Mouse (Mus musculus): ENCODE measurements around the gene Iqce.
"Not testable (repeated sequence)": the region's sequence is repeated elsewhere in the genome, so short reads cannot be mapped to it uniquely, and the experiment has no call there.

Gene Iqce

DNA sequence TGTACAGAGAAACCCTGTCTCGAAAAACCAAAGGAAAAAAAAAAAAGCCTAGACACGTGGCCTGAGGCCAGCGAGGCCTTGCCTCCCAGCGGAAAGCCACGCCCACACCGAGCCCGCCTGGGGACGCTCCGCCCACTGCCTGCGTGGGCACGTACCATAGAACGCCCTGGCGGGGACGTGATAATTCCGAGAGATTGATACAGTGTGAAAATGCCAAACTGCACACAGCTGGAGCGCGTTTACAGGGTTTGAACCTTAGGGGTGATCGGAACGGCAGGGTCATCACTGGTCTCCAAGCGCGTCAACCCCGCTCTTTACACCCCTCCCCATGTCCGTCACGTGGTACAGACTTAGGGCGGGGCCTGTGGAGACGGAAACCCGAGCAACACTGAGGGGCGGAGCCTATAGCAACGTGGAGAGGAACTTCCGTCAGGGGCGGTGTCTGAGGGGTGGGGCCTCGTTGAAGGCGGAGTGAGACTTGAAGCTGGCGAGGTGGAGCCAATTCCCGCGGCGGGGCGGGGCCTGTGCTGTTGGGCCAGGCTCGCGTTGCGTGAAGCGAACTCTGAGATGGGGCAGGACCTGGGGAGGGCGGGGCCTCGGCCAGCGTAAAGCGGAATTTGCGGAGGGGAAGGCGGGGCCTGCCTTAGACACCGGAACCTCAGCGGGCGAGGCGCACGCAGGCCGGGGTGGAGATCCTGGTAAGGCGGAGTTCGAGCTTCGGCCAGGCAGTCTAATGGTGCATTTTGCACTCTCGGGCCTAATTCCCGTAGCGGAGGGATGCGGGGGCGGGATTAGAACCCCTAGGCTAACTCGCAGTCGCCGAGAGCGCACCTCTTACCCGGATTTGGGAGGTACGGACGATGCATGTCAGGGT is 2.4 kb upstream of the Iqce start, which contains the start of gene Brat1:
TSS of gene Brat1 (plus strand) at position 634 of the 874 bp plus-strand sequence.
- DNase-seq, result peak; percentile 100

DNA sequence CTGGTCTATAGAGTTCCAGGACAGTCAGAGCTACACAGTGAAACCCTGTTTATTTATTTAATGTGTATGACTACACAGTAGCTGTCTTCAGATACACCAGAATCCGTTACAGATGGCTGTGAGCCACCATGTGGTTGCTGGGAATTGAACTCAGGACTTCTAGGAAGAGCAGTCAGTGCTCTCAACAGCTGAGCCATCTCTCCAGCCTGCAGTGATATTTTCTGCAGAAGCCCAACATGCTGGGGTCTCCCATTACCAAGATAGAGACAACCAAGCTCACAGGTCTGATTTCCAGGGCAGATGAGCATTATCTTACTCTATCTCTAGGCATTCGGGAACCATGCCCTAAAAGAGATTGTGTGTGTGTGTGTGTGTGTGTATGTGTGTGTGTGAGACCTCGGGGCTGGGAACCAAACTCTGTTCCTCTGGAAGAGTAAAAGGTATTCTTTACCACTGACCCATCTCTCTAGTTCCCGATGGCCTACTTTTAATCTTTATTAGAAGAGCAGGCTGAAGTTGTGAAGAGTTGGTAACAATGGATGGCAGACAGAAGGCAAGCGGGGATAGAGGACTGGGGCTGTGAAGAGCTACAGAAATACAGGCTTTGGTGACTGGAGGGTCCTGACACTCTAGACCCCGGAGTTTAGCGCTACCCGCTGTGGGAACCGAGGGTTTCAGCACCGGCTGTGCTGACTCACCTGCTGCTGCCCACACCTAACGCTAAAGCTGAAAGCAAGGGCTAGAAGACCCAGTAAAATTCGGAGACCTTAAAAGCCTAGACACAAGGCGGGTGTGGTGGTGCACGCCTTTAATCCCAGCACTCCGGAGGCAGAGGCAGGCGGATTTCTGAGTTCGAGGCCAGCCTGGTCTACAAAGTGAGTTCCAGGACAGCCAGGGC is 1.6 kb upstream of the Iqce start:
- peak; percentile 38 for DNase-seq

DNA sequence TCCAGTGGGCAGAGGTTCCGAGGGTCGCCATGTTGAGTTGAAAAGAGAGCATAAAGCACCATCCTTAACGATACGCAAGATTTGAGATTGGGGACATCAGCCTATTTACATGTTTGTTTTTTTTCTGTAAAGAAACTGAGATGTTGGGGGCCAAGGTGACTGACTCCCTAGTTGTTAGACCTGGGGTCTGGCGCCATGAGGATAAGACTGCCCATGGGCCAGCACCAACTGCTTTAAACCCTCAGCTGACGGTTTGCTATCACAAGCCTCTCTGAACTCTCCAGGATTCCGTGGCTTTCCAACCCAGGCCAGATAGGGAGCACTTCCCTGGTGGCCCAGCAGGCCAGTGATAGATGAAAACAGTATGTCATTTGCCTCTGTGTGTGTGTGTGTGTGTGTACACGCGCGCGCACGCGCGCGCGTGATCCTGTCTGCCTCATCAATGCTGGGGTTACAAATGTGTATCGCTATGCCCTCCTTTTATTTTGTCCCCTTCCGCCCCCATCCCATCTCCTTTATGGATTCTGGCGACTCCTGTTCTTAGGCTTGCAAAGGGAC is 519 bp upstream of the Iqce start:
- no peak for DNase-seq

DNA sequence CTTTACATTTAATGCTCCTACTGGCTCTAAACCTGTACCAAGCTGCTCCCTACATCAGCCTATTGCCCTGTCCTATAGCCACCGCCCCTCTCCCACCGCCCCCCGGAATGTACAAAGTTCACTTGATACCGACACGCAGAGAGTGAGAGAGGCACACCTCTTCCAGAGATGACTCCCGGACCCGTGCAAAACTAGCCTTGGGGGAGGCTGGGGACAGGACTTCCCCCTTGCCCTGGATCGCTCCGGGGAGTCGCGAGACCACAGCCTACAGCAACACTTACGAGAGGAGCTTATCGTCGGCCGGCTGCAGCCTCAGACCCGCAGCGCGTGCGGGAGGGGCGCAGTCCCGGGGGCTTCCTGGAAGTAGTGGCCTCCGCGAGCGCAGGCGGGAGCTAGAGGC is 517 bp downstream of the Iqce start:
- peak; percentile 66 for DNase-seq

DNA sequence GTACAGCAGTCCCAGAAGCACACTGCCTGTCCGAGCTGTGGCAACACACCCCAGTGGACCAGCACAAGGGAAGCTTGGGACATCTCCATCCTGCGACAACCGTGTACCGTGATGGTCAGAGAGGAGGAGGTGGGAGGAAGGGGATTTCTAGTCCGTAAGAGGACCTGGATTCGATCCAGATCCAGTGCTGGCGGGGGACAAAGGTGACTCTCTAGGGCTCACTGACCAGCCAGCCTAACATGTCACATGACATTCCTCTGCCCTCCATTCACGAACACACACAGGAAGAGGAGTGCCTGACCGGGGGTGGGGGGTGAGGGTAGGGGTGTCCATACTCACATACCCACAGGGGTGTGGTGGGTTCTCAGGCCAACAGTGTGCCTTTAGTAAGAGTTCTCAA is 2.4 kb downstream of the Iqce start:
- DNase-seq, result peak; percentile 51

DNA sequence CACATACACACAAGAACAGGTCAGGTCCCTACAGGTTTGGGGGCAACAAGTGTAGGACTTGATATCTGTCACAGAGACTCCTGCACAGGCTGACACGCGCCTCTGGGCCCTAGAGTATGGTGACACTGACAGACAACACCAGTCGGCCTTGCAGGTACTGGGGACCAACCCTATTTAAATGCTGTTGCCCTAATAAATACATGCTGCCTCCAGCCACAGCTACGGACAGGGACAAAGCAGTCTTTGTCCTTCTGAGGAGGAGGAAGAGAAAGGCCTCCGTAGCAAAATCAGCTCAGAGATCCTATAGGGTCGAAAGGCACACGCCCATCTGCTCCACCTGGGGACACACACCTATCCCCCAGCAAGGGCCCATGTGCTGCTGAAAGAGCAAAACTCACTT is 6.2 kb downstream of the Iqce start:
- no peak for DNase-seq

DNA sequence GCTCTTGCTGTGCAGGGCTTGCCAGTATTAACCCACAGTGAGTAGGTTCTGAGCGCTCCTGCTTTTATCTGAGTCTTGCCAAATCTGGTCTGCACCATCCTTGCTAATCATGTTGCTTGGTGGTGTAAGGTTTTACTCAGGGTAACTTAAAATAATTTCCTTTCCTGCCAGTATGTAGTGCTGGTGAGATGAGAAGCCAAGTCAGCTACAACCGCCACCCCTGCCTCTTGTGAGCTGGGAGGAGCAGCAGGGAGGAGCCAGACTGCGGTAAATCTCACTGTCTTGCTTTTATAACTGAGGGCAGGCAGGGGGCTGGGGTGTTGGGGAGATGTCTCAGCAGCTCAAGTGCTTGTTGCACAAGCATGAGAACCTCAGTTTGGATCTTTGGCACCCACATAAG is 13.7 kb downstream of the Iqce start:
- peak; percentile 22 for DNase-seq

DNA sequence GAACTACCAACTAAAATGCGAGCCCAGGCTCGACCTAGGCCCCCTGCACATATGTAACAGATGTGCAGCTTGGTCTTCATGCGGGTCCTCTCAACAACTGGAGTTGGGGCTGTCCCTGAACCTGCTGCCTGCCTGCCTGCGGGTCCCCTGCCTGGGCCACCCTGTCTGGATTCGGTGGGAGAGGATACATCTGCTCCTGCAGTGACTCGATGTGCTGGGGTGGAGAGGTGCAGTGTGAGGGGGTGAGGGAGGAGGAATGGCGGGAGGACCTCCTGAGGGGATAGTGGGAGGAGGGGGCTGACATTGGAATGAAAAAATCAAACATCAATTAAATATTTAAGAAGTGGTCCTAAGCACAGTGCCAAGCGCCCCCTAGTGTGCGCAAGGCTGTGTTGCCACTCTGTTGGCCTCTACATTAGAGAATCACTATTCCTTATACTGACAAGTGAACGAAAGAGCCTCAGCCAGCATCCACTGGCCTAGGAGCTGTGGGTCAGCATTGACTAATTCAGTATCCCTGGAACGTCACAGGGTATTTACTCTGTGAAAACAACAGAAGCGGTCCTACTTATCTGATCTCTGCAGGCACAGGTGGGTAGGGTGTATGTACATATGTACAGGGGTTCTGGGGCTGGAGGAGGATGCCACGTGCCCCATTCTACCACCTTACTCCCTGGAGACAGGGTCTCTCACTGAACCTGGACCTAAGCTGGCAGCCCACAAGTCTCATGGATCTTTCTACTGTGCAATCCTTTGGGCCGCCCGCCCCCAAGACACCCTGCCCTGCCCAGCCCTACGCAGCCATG is 17.6 kb downstream of the Iqce start:
- DNase-seq, result peak; percentile 69

DNA sequence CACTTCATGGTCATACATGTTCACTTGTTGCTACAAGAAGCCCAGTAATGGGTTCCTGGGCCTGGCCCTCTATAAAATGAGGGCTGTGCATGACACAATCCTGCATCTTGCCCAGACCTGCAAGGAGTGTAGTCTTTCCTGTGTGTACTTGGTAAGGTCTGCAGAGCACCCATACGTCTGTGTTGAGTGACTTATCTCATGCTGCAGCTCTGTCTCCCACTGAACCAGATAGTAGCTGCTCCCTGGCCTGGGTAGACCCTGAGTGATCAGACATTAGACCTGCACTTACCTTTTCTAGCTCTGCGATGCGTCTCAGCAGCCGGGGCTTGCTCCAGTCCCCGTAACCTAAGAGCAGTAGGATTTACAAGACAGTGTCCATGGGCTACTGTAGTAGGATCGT is 20.1 kb downstream of the Iqce start:
- DNase-seq, result no peak

DNA sequence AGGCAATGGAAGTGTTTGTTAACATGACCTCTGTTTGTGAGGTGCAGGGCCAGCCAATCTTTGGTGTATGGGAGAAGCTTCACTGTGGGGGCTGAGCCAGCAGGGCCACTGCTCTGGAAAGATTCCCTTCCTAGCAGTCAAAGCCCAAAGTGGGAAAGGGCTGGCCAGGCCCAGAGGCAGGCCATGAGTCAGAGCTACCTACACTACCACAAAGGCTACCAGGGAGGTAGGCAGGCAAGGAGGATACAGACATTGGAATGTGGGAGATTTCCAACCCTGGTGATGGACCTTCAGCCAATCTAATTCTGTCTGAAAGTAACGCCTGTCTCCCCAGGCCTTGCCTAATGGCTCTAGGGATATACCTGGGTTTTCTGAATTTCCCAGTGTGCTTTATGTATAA is 21.2 kb downstream of the Iqce start:
- no peak for DNase-seq

DNA sequence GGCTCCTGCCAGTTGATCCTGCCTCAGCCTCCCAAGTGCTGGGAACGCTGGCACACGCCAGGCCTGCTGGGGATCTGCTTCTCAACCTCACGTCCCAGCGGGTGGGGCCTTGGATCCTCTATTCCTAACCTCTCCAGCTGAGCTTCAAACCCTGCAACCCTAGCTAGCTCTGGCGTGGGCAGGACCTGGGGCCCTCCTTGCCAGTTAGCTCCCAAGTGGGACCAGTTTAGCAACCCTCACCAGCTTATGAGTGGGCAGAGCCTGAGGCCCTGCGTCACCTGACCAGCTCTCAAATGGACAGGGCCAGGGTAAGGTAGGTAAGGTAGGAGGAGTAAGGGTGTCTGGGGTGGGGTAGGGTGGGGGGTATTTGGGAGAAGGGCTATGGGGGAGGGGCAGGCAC is 22.1 kb downstream of the Iqce start:
- no peak for DNase-seq

DNA sequence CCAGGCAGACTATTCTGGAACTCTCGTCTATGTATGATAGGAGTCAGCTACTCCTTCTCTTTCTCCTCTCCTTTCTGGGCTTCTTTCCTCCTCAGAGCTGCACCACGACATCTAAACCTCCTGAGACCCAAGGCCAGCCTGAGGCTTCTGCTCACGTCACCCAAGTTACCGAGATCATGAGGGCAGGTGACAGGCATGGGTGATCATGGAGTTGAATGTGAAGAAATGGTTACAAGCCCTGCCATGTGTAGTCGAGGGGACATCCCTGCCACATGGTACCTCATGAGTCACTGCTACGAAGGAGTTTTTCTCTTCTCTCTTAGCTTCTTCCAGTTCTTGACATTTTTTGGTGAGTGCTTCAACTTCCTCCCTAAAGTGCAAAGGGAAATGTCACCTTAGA is 25.0 kb downstream of the Iqce start:
- DNase-seq, result no peak

DNA sequence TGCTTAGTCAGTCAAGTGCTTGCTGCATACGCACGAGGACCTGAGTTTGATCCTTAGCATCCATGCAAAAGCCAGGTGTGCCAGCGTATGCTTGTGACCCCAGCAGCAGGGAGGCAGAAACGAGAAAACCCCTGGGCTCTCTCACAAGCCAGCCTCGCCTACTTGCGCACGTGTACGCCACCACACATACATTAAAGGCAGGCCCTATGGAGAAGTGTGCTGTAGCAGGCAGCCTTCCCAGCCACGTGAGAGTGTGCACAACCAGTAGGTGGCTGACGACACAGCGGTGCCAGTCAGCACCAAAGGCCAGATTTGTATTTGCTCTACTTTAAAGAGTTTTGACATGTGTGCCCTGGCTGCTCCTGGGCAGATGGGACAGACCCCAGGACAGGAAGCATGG is 26.5 kb downstream of the Iqce start:
- no peak for DNase-seq

DNA sequence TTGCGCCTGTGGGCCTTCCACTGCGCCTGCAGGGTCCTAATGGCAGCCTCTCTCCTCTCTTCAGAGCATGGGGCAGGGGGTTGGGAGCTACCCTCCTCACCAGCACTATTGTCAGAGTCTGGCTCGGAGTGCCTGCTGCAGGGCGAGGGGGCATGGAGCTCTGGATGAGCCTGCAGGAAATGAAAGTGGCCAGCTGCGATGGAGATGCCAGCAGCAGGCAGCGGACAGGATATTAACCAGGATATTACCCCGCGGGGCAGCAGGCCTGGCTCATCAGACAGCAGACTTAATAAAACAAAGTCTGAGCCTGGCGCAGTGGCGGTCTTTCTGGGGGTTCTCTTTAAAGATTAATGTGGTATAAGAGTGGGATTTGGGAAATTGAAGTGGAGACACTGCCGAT is 27.1 kb downstream of the Iqce start:
- no peak for DNase-seq

DNA sequence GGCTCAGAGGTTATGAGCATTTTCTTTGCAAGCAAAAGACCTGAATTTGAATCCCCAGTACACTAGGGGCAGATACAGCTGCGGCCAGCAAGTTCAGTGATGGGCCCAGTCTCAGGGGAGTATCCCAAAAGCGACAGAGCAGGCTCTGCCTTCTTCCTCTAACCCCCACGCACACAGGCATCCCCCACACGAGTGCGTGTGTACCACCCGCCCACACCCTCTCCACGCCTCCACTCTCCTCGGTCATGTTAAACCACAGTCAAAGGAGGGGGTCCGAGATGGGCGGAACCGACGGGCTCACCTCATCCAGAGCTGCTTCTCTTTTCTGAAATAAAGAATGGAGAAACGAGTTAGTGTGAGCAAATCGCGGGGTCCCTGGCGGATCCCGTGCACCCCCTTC is 28.1 kb downstream of the Iqce start:
- no peak for DNase-seq

DNA sequence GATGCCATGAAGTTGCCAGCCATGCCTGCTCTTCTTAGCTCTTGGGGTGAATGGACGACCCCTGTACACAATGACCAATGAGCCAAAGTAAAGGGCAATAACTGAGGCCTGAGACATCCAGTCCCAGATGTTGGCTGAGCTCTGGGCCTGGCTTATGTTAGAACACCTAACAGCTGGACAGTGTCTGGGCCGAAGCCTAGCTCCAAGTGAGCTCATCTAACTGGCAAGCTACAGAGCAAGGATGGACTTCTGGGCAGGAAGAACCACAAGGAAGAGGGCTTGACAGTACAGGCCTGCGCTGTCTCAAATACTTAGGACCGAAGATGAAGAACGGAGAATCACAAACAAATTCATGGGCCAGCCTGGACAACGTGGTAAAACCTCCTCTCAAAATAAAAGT is 29.6 kb downstream of the Iqce start:
- DNase-seq, result not testable (repeated sequence)

DNA sequence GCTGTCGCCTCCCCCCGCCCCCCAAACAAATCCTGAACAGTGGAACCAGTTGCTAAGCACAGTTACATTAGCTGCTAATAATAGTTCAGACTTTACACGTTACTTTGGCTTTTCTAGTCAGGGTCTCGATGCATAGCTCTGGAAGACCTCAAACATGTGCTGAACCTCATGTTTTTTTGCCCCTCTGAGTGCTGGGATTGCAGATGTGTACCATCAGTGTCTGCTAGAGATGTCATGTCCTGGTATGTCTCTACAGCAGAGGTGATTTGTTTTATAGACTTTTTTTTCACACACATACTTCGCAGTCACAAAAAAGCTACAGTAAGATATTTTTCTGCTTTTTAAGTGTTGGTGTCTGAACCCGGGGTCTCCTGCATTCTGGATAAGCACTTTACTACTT is 30.1 kb downstream of the Iqce start:
- no peak for DNase-seq

DNA sequence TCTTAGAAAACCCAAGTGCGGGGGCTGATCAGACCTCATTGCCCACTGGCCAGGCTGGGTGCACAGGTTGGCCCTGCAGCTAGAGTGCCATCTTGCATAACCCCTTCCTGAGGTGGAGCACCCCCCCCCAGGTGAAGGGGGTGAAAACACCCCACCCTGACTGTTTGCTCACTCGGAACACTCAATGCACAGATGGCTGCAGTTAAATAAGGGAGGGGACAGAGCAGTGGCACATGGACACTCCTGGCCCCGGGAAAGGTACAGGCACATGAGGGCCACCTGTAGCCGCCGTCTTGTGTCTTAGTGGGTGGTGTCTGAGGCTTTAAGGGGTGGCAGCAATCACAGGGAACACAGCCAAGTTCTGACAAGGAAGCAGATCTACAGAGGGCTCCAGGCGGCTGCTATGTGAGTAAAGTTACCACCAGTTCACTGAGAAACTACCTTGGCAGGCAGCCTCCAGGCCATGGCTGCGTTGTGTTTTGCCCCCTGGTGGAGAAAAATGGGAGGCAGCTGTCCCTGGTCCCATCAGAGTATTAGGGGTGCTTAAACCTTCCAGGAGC is 38.5 kb downstream of the Iqce start:
- DNase-seq, result peak; percentile 84

DNA sequence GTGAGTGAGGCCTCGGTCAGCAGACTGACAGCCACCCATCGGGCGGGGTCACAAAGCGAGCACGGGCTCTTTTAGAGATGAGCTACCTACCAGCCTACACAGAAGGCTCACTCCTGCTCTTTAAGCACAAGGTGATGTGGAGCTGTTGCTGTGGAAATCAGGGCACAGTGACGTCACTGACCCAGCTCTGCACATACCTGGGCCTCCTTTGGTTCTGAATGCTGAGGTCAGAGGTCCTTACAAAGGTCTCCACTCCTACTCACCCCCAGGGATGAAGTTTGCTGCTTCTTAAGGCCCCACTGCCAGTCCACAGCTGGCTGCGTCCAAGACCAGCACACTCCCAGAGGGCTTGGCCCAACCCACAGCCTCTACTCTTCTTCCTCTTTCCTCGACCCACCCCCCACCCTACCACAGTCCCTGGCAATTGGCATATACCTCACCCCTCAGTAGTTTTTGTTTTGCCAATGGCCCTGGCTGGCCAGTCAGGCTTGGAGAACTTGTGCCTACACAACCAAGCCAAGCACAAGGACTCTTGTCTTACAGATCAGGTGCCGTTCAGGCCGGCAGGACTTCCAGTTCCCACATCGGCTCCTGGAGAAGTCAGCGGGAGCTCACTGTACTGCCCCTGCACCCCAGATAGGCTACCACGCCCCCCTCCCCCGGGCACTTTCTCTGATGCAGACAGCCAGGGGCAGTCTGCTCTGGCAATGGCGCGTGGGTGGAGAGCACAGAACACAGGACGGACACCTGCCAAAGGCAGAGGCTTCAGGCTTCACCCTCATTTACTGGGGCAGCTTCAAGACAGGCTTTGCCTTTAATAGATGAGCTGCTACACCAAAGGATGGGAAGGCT is 39.2 kb downstream of the Iqce start:
- no peak for DNase-seq

DNA sequence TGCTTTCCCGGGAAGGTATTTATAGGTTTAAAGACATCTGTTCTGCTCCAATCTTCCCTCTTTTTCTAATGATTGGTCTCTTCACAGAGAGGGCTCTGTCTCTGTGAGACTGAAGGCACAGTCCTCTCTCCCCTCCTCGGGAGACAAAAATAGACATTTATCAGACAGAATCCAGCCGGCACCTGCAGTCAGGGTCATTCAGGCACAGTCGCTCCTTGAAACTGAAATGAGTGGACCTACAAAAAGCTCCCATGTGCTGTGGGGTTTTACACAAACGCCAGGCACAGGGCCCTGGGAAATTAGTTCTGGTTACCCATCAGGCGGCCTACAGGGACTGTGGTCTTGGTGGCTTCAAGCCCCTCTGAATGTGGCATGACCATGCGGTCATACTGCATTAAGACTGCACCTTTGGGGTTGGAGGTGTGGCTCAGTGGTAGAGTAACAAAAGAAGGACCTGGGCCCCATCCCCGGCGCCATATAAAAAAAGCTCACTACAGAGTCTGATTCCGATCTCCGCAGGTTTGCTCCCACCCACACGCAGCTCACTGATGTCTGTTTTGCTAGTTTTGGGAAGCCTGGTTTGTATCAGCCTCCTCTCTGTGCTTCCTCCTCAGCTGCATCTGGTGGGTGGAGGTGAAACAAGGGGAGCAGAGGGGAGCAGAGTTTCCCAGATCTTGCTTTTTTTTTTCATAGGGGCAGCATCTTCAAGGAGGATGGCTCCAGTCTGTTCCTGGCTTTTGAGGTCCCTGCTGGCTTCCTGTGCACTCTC is 40.1 kb downstream of the Iqce start:
- no peak for DNase-seq

DNA sequence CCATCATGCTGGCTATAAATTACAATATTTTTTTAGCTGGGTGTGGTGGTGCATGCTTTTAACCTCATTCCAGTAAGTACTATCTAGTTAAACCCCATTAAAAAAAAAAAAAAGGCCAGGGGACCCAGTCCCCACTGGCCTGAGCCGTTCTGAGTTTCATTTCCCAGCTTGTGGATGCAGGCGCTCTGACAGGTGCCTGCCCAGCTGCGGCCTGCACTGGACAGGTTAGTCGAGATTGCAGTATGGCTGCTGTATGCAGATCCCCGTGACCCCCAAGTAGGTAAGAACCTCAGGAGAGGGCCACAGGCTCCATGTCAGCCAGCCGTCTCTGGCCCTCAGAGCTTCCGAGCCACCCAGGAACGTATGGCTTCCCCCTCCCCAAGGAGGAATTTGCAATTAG is 40.8 kb downstream of the Iqce start:
- no peak for DNase-seq
